Mouse (Mus musculus): ENCODE results near the gene Sema3e.

GRCm38 (mm10) chr5:14167776-14168175 lies 142.7 kb downstream of the Sema3e start:
- TF ChIP-seq CTCF (IDR thresholded peaks at IDR 0.05) (peak; percentile 61), EP300 (IDR thresholded peaks at IDR 0.05) (no peak)

All from lung, postnatal 0 days (tissue).